Mouse (Mus musculus) thymus, postnatal 14 days (tissue): ENCODE data around the gene Gjc1.
A peak's percentile ranks its signal among the peaks of the same experiment; 100 is the strongest.

Source experiments
- DNase-seq: peaks from one replicate; pipeline ENCODE4 v3.0.0; 2021

Gjc1 gene

DNA sequence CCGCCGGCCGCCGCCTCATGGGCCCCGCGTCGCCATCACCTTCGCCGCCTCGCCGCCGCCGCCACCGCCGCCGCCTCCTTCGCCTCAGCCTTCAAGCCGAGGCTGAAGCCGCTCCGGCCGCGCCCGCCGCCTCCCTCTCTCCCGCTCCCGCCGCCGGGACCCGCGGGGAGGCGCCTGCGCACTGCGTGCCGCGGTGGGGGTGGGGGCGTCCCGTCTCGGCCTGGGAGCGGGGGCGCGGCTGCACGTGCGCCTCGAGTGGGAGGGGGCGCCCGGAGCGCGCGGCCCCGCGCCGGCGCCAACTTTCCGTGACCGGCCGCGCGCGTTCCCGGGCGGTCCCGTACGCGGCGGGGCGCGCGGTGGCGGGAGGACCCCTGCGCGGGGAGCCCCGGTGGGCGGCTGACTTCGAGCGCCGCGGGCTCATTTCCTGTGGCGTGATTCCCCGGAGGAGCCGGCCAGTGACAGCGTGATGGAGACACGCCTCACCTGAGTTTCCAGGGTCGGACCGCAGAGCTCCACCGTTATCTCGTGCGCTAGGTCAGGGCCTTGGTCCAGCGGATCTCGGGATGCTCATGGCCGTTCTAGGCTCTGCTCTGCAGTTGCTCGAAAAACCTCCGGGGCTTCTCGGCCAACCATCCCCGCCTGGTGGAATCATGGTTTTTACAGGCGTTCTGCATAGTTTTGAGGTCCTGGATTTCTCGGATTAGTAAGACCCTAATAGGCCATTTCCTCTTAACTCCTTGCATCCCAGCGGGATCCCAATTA is at the start of gene Gjc1:
Gjc1 (minus strand) TSS at position 680 of the 762 bp plus-strand sequence.
- DNase-seq: peak; percentile 62

DNA sequence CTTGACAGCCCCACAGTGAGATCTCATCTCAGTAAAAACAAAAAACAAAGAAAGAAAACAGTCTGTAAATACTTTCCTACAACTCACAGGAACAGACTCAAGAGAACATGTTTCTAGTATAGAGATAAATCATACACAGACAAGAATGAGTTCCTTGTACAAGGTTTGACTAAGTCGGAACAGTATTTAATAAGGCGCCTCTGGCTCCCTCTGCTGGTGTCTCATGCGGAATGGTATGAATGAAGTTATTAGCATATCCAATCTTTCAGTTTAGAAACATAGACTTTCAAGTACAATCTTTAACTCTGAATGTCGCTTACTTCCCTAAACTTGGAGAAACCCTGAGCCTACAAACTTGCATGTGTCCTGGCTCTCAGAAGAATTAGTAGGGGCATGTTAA is 44.8 kb upstream of the Gjc1 start:
- peak; percentile 63 for DNase-seq

DNA sequence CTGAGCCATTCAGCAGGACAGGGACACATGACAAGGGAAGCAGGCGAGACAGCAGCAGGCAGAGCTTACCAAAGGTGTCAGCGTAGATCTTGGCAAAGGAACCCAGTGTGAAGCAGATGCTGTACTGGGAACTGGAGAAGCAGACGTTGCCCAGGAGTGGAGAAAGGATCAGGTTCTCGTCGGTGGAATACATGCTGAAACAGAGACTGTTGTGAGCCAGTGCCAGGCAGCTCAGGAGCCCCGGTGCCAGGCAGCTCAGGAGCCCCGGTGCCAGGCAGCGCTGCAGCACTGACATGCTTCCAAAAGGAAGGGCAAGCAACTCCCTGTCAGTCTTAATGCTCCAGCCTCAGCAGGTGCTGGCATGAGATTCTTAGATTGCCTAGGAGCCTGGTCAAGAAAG is 40.4 kb upstream of the Gjc1 start:
- no peak for DNase-seq

DNA sequence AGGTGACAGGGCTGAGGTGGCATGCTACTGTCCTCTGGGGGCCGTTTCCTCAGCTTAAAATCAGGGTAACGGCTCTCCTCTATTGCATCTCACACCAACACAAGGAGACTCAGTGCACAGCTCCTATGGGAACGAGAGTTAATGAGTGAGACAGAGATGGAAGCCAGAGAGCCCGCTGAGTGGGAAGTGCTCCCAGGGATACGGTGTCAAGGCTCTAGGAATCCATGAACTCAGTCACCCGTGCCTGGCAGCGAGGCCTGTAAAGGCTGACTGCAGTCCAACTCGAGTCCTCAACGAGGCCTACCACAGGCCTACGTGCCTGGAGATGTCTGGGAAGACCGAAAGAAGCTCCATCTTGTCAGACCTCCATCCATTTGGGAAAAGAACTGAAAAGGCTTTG is 39.5 kb upstream of the Gjc1 start:
- DNase-seq: no peak

DNA sequence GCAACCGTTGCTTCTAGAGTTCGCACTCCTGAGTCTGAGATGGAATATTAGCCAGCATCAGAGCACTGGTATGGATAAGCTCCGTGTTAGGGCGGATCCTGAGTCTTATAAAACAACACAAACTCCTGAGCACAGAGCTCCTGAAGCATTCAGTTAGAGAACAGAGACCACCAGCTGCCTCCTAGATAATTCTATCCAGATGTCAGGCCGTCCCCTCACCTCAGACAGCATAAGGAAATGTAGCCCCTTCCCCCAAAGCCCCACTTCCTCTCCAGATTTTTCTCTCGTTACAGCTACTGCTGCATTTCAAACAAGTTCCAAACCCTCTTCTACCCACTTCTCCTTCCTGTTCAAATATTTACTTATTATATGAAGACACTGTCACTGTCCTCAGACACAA is 36.4 kb upstream of the Gjc1 start:
- DNase-seq: no peak

DNA sequence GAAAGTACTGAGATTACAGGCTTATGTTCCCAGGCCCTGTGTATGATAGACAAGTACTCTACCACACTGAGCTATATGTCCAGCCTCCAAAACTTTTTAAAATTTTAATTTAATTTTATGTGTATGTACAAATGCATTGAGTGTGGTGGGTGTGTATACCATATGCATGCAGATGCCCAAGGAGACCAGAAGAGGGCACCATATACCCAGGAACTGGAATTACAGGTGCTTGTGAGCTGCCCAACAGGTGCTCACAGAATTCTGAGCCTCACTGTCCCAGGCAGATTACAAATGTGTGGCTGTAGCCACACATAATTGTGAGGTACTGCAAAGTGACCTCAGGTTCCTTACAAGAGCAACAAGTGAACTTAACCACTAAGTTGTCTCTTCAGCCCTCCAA is 34.3 kb upstream of the Gjc1 start:
- DNase-seq: peak; percentile 17

DNA sequence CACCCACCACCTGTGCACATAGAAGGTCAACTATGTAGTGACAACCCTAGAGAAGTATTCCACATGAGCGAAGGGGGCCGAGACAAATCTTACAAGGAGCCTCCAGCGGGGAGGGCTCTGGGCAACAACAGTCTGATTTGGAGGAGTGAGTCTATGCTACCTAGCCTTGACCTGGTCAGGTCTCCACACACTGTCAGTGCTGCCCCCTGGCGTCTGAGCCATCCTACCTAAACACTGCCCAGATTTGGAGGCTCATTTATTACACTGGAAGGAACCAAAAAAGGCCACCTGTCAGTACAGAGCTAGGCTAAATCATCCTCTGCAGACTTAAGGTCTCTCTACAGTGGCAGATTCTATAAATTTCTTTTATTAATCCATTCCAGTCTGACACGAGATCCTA is 32.4 kb upstream of the Gjc1 start:
- DNase-seq: peak; percentile 62

DNA sequence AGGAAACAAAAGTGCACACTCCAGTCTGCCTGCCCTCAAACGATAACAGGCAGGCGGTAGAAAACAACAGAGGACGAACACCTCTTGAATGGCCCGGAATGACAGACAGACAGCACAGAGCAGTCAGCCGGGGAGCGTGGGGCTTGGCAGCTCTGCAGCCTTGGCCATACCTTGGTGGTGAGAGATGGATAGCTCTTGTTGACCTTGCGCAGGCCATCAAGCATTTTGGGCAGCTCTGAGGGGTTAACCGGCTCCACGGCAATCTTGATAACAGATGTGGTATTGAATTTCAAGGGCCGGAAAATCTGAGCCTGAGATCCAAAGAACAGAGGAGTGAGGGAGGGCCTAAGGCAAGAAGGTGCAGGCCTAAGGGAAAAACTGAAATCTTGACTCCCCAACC is 26.4 kb upstream of the Gjc1 start:
- no peak for DNase-seq

DNA sequence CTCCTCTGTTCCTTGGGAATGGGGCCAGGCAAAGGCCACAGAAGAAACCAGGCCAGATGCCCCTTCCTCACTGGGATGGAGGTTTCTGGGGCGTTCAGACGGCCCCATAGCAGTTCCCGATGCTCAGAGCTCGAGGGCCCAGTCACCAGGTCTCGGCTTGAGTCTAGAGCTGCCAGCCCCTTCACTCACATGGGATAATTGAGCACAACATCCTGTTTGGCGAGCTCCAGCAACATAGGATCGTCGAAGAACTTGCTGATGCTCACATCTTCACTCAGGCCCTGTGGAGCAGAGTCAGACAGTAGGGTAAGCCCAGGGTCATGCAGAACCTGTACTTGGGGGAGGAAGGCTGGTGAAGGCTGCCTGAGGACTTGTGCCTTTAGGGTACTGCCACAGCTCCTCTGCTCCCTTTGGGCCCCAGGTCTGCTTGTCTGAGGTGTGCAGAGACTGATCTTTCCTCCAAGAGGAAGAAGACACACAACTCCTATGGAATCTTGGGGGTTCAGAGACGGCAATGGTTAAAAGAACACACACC is 19.2 kb upstream of the Gjc1 start:
- no peak for DNase-seq

DNA sequence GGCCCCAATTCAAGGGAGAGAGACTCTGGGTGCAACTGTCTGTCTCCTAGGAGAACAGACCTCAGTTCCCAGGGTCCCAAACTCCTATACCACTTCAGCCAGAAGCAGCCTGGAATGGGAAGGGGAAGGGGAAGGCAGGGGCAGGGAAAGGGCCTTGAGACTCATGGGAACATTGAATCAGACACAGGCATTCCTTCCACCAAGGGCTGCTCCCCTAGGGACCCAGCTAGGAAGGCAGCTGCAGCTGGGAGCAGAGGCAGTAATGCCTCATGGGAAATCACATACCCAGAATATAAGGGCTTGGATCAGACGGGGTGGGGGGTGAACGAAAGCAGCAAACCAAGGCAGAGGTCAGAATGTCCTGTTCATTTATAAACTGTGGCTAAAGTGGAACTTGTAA is 18.6 kb upstream of the Gjc1 start:
- no peak for DNase-seq

DNA sequence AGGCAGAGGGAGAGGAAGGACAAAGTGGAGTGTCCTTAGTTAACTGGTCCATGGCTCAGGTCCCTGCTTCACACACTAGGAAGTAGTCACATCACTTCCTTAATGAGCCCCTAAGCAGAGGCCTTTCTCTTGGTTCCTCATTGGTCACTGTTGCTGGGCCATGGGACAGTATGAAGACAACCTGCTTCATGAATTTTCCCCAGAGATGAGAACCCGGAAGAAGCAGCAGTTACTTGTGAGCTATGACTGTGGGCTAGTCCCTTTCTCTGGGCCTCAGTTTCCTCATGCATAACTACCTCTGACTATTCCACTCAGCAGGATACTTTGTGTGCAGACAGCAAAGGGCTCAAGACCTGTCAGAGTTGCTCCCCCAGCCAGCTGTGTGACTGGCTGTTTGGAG is 17.9 kb upstream of the Gjc1 start:
- no peak for DNase-seq

DNA sequence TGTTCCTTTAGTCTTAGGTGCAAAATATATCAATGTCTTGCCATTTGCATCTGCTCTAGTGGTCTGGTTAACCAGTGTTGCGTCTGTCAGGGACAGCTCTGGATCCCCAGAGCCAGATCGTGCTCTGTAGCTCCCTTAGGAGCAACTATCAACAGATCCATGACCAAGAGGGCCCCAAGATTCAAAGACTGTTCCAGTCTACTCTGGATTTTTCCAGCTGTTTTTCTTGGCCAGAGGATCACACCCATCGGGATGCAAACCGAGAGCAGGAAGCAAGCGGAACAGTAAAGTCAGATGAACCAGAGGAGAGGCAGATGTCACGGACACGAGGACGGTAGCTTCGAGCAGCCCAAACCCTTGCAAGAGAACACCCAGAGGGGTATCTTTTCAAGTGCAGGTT is 16.6 kb upstream of the Gjc1 start:
- no peak for DNase-seq

DNA sequence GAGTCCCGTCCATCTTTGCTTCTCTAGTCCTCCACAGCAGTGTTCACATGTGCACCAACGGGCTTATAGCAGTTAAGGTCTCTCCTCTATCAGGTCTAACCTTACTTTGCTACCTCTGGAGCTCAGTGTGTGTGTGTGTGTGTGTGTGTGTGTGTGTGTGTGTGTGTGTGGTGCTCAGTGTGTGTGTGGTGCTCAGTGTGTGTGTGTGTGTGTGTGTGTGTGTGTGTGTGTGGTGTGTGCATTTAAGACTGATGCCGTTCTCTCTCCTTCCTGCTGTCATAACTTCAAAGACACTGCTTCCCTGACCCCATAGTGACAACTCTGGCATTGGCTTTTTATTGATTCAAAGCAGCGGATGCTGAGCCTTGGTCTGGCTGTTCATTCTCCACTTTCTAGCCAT is 16.0 kb upstream of the Gjc1 start, which contains the start of gene Higd1b:
Higd1b (plus strand) TSS at position 301 of the 400 bp plus-strand sequence.
- DNase-seq: no peak

DNA sequence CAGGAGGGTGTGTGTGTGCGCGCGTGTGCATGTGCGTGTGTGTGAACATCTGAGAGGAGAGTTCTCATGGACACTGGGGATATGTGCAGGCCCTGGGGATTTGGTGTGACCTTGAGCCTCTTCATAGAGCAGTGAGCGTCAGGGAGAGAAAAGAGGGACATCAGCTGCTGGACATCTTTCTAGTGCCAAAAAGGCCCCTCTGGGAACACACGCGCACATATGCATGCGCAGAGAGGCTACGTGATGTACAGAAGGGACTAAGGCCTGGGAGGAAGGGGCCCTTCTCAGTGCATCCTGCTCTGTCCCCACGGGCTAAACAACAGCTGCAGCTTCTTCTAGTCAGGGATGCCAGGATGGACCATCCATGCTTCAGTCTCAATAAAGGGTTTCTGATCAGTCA is 14.7 kb upstream of the Gjc1 start:
- no peak for DNase-seq

DNA sequence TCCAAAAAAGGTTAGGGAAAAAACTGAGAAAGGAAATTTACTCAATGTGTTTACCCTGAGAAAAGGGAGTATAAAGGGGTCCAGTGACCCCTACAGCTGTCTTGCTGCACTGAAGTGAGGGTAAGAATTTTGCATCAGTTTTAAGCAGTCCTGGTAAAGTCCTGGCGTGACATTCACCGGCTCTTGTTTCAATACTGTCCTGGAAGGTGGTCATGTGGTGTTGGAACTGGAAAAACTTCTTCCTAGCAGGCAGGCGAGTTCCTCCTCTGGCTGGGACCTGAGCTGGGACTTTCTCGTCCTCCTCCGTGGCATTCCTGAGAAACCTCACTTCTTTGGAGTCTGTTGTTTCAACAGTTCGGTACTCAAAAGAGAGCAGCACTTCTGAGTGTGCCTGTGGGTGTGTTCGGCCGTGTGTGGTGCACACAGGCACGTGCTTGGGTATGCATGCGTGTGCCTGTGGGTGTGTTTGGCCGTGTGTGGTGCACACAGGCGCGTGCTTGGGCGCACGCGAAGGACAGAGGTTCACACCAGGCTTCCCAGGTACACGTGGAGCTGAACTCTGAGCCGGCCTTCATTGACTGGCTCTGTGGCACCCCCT is 13.3 kb upstream of the Gjc1 start:
- no peak for DNase-seq

DNA sequence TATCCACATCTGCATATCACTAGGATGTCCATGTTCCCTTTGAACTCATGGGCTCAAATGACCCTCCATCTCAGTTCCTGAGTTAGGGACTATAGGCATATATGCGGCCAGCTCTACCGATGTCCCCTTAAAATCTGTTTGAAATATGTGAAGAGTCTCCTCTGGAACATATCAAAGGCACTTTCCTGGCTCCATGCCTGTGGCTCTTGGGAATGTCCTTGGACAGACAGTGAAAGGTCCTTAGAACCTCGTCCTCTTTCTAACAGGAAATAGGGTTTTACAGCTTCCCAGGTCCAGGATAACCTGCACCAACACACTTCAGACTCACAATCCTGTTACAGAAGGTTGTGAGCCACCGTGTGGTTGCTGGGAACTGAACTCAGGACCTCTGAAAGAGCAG is 10.8 kb upstream of the Gjc1 start:
- no peak for DNase-seq

DNA sequence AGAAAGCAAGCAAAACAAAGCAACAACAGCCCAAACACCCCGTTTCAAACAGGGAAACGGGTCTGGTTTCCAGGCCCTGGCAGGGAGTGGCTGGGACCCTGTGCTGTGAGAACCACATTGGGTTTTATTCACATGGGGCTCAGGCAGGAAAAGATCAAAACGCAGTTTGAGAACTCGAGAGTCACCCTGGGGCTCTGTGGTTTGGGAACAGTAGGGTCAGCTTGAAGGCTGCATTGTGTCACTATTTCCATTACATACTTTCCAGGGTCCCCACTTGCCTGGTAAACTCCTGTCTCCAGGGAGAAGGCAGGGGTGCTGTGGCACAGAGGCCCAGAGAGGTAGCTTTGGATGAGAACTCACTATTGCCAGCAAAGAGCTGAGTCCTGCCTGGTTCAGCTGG is 7.6 kb upstream of the Gjc1 start:
- DNase-seq: no peak

DNA sequence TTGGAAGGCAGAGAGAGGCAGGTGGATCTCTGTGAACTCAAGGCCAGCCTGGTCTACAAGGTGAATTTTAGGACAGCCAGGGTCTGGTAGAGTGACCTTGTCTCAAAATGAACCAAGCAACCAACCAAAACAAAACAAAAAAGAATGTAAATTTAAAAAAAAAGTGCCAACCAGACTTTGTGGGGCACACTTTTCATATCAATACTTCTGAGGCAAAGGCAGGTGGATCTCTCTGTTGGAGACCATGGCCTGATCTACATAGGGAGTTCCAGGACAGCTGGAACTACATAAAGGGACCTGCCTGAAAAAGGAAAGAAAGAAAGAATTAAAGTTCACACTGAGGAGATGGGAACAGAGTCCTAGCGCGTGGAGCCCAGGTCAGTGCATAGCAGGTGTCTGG is 7.0 kb upstream of the Gjc1 start:
- no peak for DNase-seq

DNA sequence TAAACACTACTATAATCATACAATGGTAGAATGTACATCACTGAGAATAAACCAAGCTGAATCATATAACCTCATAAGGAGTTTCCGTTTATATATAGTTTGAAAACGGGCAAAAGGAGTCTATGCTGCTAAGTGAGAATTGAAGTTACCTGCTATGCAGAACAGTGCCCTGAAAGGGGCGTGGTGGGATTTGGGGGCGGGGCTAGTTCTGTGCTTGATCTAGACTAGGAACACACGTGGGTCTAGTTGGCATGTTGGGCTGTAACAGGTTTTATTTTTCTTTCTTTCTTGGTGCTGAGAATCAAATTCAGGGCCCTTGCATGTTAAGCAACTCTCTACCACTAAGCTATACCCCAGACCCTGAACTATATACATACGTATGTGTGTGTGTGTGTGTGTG is 1.7 kb upstream of the Gjc1 start:
- DNase-seq: peak; percentile 41

DNA sequence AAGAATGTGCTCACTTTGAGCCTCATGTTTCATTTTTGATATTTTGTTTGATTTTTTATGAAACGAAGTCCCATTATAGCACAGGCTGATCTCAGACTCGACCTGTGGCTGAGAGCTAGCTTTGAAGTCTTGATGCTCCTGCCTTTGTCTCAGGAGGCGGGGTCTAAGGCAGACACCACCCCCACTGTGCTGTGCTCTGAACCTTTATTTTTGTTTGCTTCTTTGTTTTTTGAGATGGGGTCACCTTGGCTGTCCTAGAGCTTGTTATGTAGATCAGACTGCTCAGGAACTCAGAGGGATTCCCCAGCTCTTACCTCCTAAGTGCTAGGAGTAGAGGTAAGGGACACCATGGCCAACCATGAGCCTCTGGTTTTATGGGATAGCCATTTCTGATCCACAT is 932 bp upstream of the Gjc1 start:
- DNase-seq: peak; percentile 9

DNA sequence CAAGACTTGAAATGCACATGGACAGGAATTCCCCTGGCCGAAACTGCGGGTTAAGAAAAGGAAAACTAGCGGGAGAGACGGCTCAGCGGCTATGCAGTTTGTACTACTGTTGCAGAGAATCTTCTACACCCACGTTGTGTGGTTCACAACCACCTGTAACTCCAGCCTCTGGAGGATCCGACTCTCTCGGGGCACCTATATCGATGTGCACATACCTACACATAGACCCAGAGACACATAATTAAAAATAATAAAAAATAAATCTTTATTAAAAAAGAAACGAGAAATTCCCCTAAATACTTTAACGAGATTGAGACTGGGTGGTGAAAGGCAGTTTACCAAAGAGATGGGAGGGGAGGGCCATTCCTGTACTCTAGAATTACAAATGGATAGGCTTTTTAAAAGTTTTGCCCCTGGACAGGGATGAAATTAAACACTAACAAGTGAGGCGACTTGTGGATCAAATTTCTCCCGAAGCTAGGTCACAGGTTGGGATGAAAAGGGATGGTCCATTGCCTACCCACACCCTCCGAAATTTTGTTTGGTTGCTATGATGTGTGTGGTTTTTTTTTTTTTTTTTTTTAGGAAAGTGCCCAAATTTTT is 384 bp upstream of the Gjc1 start:
- DNase-seq: no peak

DNA sequence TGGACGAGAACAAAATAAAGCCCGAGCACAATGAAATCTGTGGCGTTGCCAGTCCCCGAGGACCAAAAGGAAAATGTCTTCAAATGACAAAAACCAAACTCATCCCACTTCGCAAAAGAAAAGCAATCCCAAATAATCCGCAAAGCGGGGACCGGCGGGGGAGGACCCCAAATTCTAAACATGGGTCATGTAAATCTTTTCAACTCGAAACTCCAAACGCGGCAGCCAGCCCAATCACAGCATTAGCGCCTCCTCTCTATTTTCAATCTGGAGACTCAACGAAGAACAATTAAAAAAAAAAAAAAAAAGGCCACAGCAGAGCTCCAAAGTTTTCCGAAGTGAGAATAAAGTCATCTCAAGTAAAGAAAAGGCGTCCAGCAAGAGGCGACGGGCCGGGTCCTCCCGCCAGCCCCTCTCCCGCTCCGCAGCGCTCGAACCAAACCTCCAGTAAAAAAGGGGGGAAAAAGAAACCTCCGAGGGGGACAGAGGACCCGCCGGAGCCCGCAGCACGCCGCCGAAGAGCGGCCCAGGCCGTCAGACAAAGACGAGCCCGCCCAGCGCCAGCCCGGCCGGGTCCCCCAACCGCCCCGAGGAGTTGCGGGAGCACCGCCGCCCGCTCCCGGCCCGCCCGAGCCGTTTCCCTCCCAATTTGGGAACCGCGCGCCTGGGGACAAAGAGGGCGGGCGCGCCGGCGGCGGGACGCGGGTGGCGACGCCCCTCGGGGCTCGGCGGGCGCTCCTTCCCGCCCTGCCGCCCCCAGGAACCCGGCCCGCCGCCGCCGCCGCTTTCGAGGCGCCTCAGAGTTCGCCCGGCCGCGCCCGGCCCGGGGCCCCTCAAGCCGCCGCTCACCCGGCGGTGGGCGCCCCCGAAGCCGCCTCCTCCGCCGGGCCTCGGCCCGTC is 1.1 kb downstream of the Gjc1 start:
- peak; percentile 27 for DNase-seq

DNA sequence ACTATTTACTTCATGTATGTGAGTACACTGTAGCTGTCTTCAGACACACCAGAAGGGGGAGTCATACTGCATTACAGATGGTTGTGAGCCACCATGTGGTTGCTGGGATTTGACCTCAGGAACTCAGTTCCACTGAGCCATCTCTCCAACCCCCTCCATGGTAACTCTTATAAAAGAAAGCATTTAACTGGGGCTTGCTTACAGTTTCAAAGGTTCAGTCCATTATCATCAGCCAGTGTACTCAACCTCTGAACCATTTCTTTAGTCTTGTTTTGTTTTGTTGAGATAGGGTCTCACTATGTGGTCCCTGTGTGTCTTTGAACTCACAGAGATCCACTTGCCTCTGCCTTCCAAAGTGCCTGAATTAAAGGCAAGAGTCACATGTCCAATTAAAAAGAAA is 4.6 kb downstream of the Gjc1 start:
- DNase-seq: no peak
